Mouse (Mus musculus) heart, embryonic 11.5 days (tissue): ENCODE measurements around the gene Pik3ca. TPM values are rescaled to one million over a fixed set of nuclear protein-coding genes. Genes with fewer than 3 reads are reported as not detected.

ENCODE experiments used
- polyA plus RNA-seq: library from polyadenylated mRNA; unstranded; fragments of >200 nt; fragmentation: Nextera tagmentation; extraction: Ambion mirVana; gene quantifications from 2 replicates; pipeline ENCODE4 v1.2.1, GENCODE M21; 2014

Pik3ca gene
- polyA plus RNA-seq, 1 experiment from 2014 or later: 12.0 TPM

Other genes with a start within 250 kb of the Pik3ca start
- gene Zmat3, start 31.7 kb upstream of the Pik3ca start, polyA plus RNA-seq: 5.3 and 5.8 TPM in 2 replicates
- gene Kcnmb3, start 94.6 kb downstream of the Pik3ca start, polyA plus RNA-seq: 0.09 TPM in 1 of 2 replicates, not detected in the other
- 33.1 and 37.4 TPM in 2 replicates for gene Zfp639, start 112.6 kb downstream of the Pik3ca start, polyA plus RNA-seq
- gene Mfn1, start 131.8 kb downstream of the Pik3ca start, polyA plus RNA-seq: 56.4 and 76.0 TPM in 2 replicates
- gene Gnb4, start 218.9 kb downstream of the Pik3ca start, polyA plus RNA-seq: 58.4 and 59.4 TPM in 2 replicates